Mouse (Mus musculus) spleen, adult 2 months (tissue): ENCODE measurements around the gene Tsg101. TPM values are rescaled to one million over a fixed set of nuclear protein-coding genes. Genes with fewer than 3 reads are reported as not detected.

Experiments
- DNase-seq, 2 experiments: peaks; one replicate each; pipeline versions ENCODE4 v3.0.0 to v3.0.0-alpha.2; 2012 to 2021; ENCODE audit warnings: low spot score in 2 of 2, low read depth in 1 of 2
- H3K27ac ChIP-seq: fragments of 200-500 bp; 2 replicates; pipeline ENCODE4 v1.5.1; 2012; ENCODE audit warnings: low read length, inconsistent platforms; ENCODE audit not compliant: insufficient read depth
- H3K27me3 ChIP-seq: fragments of 200-500 bp; 2 replicates; pipeline ENCODE4 v1.6.1; 2012; ENCODE audit warnings: mild to moderate bottlenecking, moderate library complexity, low read length, inconsistent platforms; ENCODE audit not compliant: control insufficient read depth, insufficient read depth
- H3K36me3 ChIP-seq: fragments of 200-500 bp; 2 replicates; pipeline ENCODE4 v1.6.1; 2012; ENCODE audit warnings: mild to moderate bottlenecking, low read length, inconsistent platforms; ENCODE audit not compliant: control insufficient read depth, insufficient read depth
- H3K4me1 ChIP-seq: fragments of 200-500 bp; 2 replicates; pipeline ENCODE4 v1.6.1; 2011; ENCODE audit warnings: inconsistent platforms; ENCODE audit not compliant: control insufficient read depth, insufficient read depth, insufficient read length
- H3K4me3 ChIP-seq: fragments of 200-500 bp; 2 replicates; pipeline ENCODE4 v1.5.1; 2011; ENCODE audit warnings: mild to moderate bottlenecking, inconsistent platforms; ENCODE audit not compliant: insufficient read depth, insufficient read length; ENCODE audit errors: extremely low read depth
- CTCF ChIP-seq: fragments of 200-500 bp; IDR thresholded peaks from 2 replicates; pipeline ENCODE4 v1.5.1; 2011; ENCODE audit warnings: mild to moderate bottlenecking, inconsistent platforms; ENCODE audit not compliant: insufficient read depth, insufficient read length, insufficient replicate concordance; ENCODE audit errors: extremely low read depth
- POLR2A ChIP-seq: fragments of 200-500 bp; IDR thresholded peaks from 2 replicates; pipeline ENCODE4 v1.6.1; 2011; ENCODE audit warnings: low read depth, low read length, inconsistent platforms
- WGBS: fragments of 180-500 bp; shearing (Covaris S2); methylation state at CpG from one replicate; pipeline ENCODE4 v1.1.7; 2018; 5-methylcytosine and 5-hydroxymethylcytosine counted together
- polyA plus RNA-seq: library from polyadenylated mRNA; depleted of rRNA; stranded (reverse); fragments of >200 nt; gene quantifications from 2 replicates; pipeline ENCODE4 v1.2.3, GENCODE M21; 2012

The Tsg101 gene
- polyA plus RNA-seq, 1 experiment, result 39.3 TPM

DNA sequence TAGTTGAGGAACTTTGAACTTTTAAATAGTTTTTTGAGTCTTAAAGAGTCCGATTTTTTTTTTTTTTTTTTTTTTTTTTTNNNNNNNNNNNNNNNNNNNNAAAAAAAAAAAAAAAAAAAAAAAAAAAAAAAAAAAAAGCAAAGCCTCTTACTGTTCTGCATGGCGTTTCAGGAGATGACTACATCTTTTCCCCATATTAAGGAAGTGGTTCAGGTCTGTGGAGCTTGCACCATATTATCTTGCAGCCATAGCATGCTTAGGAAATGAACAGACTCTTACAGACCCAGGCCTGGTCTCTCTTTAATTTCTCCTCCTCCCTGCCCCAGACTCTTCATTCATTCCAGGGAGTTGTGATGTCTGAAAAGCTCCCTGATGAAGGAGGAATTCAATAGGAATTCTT, 38.8 kb downstream of the Tsg101 start:
- no peaks in the 10 kb centered on the region for H3K4me1 ChIP-seq
- H3K27me3 ChIP-seq, result no peaks in the 10 kb centered on the region
- 45% methylated on average over 2 of the region's 2 CpGs for WGBS

DNA sequence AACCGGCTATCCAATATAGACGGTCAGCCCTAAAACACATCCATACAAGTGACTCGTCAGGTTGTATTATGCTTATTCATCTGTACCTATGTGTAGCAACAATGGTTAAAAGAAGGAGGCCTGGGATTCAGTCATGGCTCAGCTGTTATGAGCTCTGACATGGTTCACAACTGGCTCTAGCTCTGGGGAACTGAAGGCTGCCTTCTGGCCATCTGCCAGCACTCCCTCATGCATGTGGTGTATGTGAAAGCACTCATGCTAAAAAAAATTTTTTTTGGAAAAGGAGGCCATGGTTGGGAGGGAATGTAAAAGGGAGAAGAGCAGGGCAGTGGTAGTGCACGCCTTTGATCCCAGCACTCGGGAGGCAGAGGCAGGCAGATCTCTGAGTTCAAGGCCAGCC, 39.9 kb downstream of the Tsg101 start:
- Histone ChIP-seq H3K4me3 (no peak overlapping the region), H3K27me3 (no peaks in the 10 kb centered on the region), H3K27ac (no peak overlapping the region), H3K36me3 (0 out of 2 replicates have a peak, but pooled peaks cover 1% of the 10 kb centered on the region), H3K4me1 (no peaks in the 10 kb centered on the region)
- WGBS, result 91% methylated on average over 5 of the region's 5 CpGs
- DNase-seq, result no peak
- no peak for TF ChIP-seq CTCF
- no peak for TF ChIP-seq POLR2A

More for the DNA sequence above, 38.8 kb downstream of the Tsg101 start:
- H3K36me3 ChIP-seq, result 0 out of 2 replicates have a peak, but pooled peaks cover 3% of the 10 kb centered on the region
- no peak overlapping the region for H3K4me3 ChIP-seq
- TF ChIP-seq POLR2A (no peak), CTCF (no peak)
- no peak for DNase-seq
- no peak overlapping the region for H3K27ac ChIP-seq

DNA sequence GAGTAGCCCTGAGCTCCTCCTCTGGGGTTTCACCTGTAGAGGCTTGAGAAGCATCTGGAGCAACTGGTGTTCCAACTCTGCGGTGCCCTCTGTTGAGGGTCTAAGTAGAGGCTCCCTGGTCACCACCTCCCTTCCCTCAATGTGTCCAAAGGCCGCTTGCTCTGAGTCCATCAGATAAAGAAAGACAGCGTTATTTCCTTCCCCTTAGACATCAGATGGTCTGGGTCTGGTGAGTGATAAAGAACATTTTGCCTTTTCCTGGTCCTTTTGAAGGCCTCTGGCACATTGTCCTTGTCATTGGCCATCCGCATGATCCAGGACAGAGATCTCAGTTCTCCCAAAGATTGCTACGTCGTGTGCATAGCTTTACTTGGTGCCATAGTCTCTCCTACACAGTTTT, 42.5 kb downstream of the Tsg101 start:
- 70% methylated on average over 6 of the region's 6 CpGs for WGBS
- no peak overlapping the region for H3K27ac ChIP-seq
- DNase-seq, result no peak
- no peaks in the 10 kb centered on the region for H3K27me3 ChIP-seq
- H3K4me3 ChIP-seq, result no peak overlapping the region
- no peaks in the 10 kb centered on the region for H3K36me3 ChIP-seq
- no peaks in the 10 kb centered on the region for H3K4me1 ChIP-seq
- TF ChIP-seq CTCF, result no peak
- TF ChIP-seq POLR2A, result no peak

DNA sequence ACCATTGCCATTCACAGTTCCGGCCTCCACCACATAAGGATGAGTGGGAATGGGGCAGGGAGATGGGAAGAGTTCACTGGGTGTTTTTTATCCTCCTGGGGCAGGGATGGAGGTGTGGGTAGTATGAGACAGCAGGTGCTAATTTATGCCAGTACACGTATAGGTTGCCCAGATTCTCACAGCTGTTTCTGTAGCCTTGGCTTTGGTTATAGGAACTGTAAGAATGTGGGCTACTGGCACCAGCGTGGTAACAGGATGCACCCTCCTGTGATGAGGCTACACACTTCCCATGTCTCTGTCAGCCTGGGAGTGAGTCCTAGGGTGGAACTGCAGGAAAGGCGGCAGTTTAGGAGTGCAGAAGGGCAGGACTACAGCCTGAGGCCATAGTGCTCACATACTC, 42.9 kb downstream of the Tsg101 start:
- WGBS, result 60% methylated on average over 4 of the region's 4 CpGs

DNA sequence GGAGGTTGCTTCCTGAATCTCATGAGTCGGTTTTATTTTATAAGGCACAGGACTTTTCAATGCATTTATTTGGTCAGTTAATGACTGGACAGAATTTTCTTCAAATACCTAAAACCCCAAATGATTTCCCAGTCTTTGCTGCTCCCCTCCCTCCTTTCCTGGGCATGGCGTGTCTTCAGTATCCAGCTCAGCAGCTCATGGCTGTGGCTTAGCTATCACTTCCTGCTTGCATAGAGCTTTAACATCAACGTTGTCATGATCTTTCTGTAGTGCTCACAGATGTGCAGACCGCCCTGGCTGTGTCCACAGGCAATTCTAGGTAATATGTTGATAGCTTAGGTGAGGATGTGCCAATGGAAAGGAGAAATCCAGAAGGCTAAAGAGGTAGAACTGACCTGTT, 47.8 kb downstream of the Tsg101 start:
- H3K4me1 ChIP-seq, result no peaks in the 10 kb centered on the region
- no peak overlapping the region for H3K4me3 ChIP-seq
- H3K36me3 ChIP-seq, result no peaks in the 10 kb centered on the region
- DNase-seq, result no peak
- 19% methylated on average over 4 of the region's 4 CpGs for WGBS
- H3K27ac ChIP-seq, result no peak overlapping the region
- no peaks in the 10 kb centered on the region for H3K27me3 ChIP-seq
- TF ChIP-seq CTCF, result no peak
- TF ChIP-seq POLR2A, result no peak

More for the DNA sequence above, 42.9 kb downstream of the Tsg101 start:
- Histone ChIP-seq H3K4me3 (no peak overlapping the region), H3K27me3 (no peaks in the 10 kb centered on the region), H3K36me3 (no peaks in the 10 kb centered on the region), H3K27ac (no peak overlapping the region), H3K4me1 (no peaks in the 10 kb centered on the region)
- DNase-seq, result no peak
- no peak for TF ChIP-seq CTCF
- no peak for TF ChIP-seq POLR2A

DNA sequence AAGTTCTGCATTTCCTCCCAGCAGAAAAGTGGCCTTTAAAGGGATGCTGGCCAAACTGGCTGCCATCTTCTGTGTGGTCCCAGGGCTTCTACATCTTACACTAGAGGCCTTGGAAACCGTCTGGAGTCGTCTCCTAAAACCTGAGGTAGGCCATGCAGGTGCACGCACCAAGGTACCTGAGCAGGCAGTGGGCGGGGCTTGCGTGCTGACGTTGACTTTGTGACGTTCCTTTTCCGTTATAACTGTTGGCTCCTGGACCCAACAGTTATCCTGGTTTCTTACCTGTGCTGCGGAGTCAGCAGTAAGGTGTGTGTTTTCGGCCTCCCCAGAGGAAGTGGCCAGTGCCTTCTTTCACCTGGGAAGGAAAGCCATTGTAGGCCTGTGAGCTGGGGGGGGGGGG, 58.8 kb downstream of the Tsg101 start, which contains the start of gene Ldhc:
Gene Ldhc, plus strand, starts transcription at position 208 of the 400 bp plus-strand sequence.
- 0 out of 2 replicates have a peak, but pooled peaks cover under 1% of the 10 kb centered on the region for H3K36me3 ChIP-seq
- H3K4me1 ChIP-seq, result no peaks in the 10 kb centered on the region
- H3K27ac ChIP-seq, result no peak within 1 kb of the TSS
- H3K4me3 ChIP-seq, result no peak within 1 kb of the TSS
- DNase-seq, result no peak
- WGBS, result 81% methylated on average over 10 of the region's 10 CpGs
- TF ChIP-seq POLR2A (no peak), CTCF (no peak)
- H3K27me3 ChIP-seq, result no peaks in the 10 kb centered on the region

DNA sequence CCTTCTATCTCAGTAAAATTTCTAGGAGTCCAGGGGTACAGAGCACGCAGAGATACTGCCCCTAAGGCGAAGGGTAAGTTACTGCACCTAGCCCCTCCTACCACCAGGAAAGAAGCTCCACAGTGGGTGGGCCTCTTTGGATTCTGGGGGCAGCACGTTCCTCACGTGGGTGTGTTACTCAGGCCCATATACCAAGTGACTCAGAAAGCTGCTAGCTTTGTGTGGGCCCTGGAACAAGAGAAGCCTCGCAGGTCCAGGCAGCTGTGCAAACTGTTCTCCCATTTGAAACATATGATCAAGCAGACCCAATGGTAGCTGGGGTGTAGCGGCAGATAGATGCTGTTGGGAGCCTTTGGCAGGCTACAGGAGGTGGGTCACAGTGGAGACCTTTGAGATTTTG, 60.7 kb downstream of the Tsg101 start:
- no peaks in the 10 kb centered on the region for H3K27me3 ChIP-seq
- no peak for TF ChIP-seq POLR2A
- no peak for TF ChIP-seq CTCF
- H3K4me1 ChIP-seq, result no peaks in the 10 kb centered on the region
- WGBS, result 82% methylated on average over 6 of the region's 6 CpGs
- no peak overlapping the region for H3K4me3 ChIP-seq
- DNase-seq, result no peak
- peaks cover 8% of the 10 kb centered on the region for H3K36me3 ChIP-seq
- no peak overlapping the region for H3K27ac ChIP-seq
